Mouse (Mus musculus) myocyte (in vitro differentiated cells): Measurements from ENCODE around the gene Hoxa3.

Source experiments
- CEBPB ChIP-seq: IDR thresholded peaks from 2 replicates; pipeline ENCODE4 v1.6.1; 2011; ENCODE audit warnings: mild to moderate bottlenecking, moderate library complexity; ENCODE audit not compliant: poor library complexity, insufficient read depth, severe bottlenecking
- E2F4 ChIP-seq: IDR thresholded peaks from one replicate; pipeline ENCODE4 v1.6.1; 2011; ENCODE audit warnings: mild to moderate bottlenecking, control low read depth, moderate library complexity; ENCODE audit not compliant: insufficient read depth

DNA sequence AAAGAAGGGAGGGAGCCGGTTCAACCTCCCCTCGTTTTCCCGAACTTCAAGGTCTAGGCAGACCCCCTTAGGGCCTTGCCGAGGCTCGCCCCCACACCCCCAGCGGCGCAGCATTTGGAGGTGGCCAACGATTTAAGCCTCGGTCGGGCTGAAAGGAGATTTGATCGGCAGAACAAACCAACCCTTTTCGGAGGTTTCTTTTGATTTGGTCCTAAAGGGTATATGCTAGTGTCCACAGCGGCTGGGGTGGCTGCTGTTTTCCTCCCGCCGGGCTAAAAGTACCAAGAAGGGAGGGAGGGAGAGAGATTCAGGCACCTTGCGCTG, 36.2 kb upstream of the Hoxa3 start:
- TF ChIP-seq CEBPB (no peak), E2F4 (no peak)
